18 mouse cellular contexts compared by ENCODE assay signal in genomic region chr7:80373850-80374249, GRCm38 (mm10). TPM values are rescaled to one million over a fixed set of nuclear protein-coding genes. Genes with fewer than 3 reads are reported as not detected.
DNase-seq lines count a peak whose midpoint lies in the region; ATAC-seq and TF ChIP-seq lines count a peak whose summit lies in the region.
"Had no signal": no experiment of that assay in that cellular context is flagged by ENCODE, and none has a peak within 500 bp of the region (broad histone marks: within the 10 kb centered on the region; RNA-seq: fewer than 3 reads in every experiment).

No protein-coding gene starts in this region.

- no peak for TF ChIP-seq CTCF in liver, postnatal 0 days (IDR thresholded peaks at IDR 0.05; ENCODE audit: low read depth)
- no peak for TF ChIP-seq CTCF in E14TG2a.4 (conservative IDR thresholded peaks at IDR 0.05; ENCODE audit: low read length)

- H3K27me3 ChIP-seq in liver, postnatal 0 days (ENCODE audit: insufficient read depth, low read length), result no peaks in the 10 kb centered on the region
- H3K27me3 ChIP-seq in liver, embryonic 11.5 days (replicated peaks; ENCODE audit: control insufficient read depth, insufficient read depth, low read length), result no peaks in the 10 kb centered on the region
- H3K27me3 ChIP-seq in E14TG2a.4 (ENCODE audit: insufficient read depth, low read length), result peaks cover 50% of the 10 kb centered on the region
- H3K27me3 ChIP-seq in splenic B cell, adult 2 months (ENCODE audit: control insufficient read depth, insufficient read depth, low read length, poor library complexity, severe bottlenecking), result no peaks in the 10 kb centered on the region
- H3K27me3 ChIP-seq: heart, embryonic 15.5 days; hindbrain, embryonic 15.5 days had no signal

- H3K4me3 ChIP-seq in liver, postnatal 0 days (ENCODE audit: low read depth, low read length), result no peak overlapping the region
- no peak overlapping the region for H3K4me3 ChIP-seq in liver, embryonic 11.5 days (ENCODE audit: low read depth, low read length)
- 0 out of 2 replicates have a peak overlapping the region, but pooled peaks have one; percentile 14 for H3K4me3 ChIP-seq in E14TG2a.4 (replicated peaks; ENCODE audit: low read length)
- H3K4me3 ChIP-seq: heart, embryonic 15.5 days; hindbrain, embryonic 15.5 days; midbrain, embryonic 12.5 days had no signal

- H3K9ac ChIP-seq in liver, postnatal 0 days (replicated peaks), result no peak overlapping the region; the same call in 1 of the 2 replicates
- H3K9ac ChIP-seq in liver, embryonic 11.5 days (ENCODE audit: low read depth, low read length), result no peak overlapping the region
- H3K9ac ChIP-seq: forebrain, postnatal 0 days; heart, embryonic 15.5 days; hindbrain, embryonic 15.5 days; liver, embryonic 14.5 days; midbrain, embryonic 12.5 days had no signal

- WGBS in liver, postnatal 0 days (ENCODE audit: insufficient replicate concordance), result 72% methylated on average over 12 of the region's 12 CpGs
- 78% methylated on average over 12 of the region's 12 CpGs for WGBS in liver, embryonic 11.5 days

- DNase-seq in adrenal gland, postnatal 14 days, result peak; percentile 5
- no peak for DNase-seq in adrenal gland, postnatal 36 days
- no peak for DNase-seq in liver, postnatal 0 days
- DNase-seq in liver, embryonic 11.5 days (ENCODE audit: low spot score), result no peak
- DNase-seq in splenic B cell, adult 2 months (ENCODE audit: low read depth, low spot score), result peak; percentile 70
- no peak for DNase-seq in kidney, postnatal 25 days
- DNase-seq in adrenal gland, postnatal 4 days (ENCODE audit: low spot score in 2 of 2), result no peak
- DNase-seq: adrenal gland, postnatal 10 days; cerebellum, adult 11 months; forebrain, postnatal 0 days; gastrocnemius, postnatal 25 days; kidney, adult 18-20 months; right cerebral cortex, postnatal 4 days had no signal

- H3K4me2 ChIP-seq in liver, postnatal 0 days (ENCODE audit: low read depth, low read length), result no peak overlapping the region
- no peak overlapping the region for H3K4me2 ChIP-seq in liver, embryonic 11.5 days
- H3K4me2 ChIP-seq: heart, embryonic 15.5 days; hindbrain, embryonic 15.5 days; midbrain, embryonic 12.5 days had no signal

- no peaks in the 10 kb centered on the region for H3K9me3 ChIP-seq in liver, postnatal 0 days (ENCODE audit: low read length)
- H3K9me3 ChIP-seq in liver, embryonic 11.5 days (ENCODE audit: control insufficient read depth, low read length), result no peaks in the 10 kb centered on the region
- no peaks in the 10 kb centered on the region for H3K9me3 ChIP-seq in E14TG2a.4 (ENCODE audit: low read length)
- H3K9me3 ChIP-seq: heart, embryonic 15.5 days; hindbrain, embryonic 15.5 days; midbrain, embryonic 12.5 days had no signal

- peaks cover 18% of the 10 kb centered on the region for H3K4me1 ChIP-seq in liver, postnatal 0 days (ENCODE audit: insufficient read depth)
- peaks cover 14% of the 10 kb centered on the region for H3K4me1 ChIP-seq in liver, embryonic 11.5 days (replicated peaks; ENCODE audit: control insufficient read depth, insufficient read depth, low read length)
- H3K4me1 ChIP-seq in E14TG2a.4 (replicated peaks; ENCODE audit: low read depth, low read length), result peaks cover 33% of the 10 kb centered on the region

- TF ChIP-seq EP300 in liver, postnatal 0 days (IDR thresholded peaks at IDR 0.05; ENCODE audit: low read depth), result no peak

- no peak for ATAC-seq in liver, postnatal 0 days
- ATAC-seq in liver, embryonic 11.5 days (replicated peaks; ENCODE audit: low FRiP score), result no peak
- ATAC-seq: forebrain, postnatal 0 days had no signal

- H3K27ac ChIP-seq in liver, postnatal 0 days (ENCODE audit: low read depth), result peak overlapping the region; percentile 57
- no peak overlapping the region for H3K27ac ChIP-seq in liver, embryonic 11.5 days (ENCODE audit: low read depth, low read length)
- H3K27ac ChIP-seq: heart, embryonic 15.5 days; hindbrain, embryonic 15.5 days; liver, embryonic 14.5 days; midbrain, embryonic 12.5 days had no signal

- peaks cover 13% of the 10 kb centered on the region; the same call in 1 of the 2 replicates for H3K36me3 ChIP-seq in liver, postnatal 0 days (replicated peaks; ENCODE audit: insufficient read depth, low read length)
- no peaks in the 10 kb centered on the region for H3K36me3 ChIP-seq in liver, embryonic 11.5 days (ENCODE audit: control insufficient read depth, insufficient read depth, low read length)
- no peaks in the 10 kb centered on the region for H3K36me3 ChIP-seq in E14TG2a.4 (ENCODE audit: insufficient read depth, low read length)
- no peaks in the 10 kb centered on the region for H3K36me3 ChIP-seq in splenic B cell, adult 2 months (ENCODE audit: control insufficient read depth, insufficient read depth, low read length, poor library complexity, severe bottlenecking)
- H3K36me3 ChIP-seq: heart, embryonic 15.5 days; hindbrain, embryonic 15.5 days; midbrain, embryonic 12.5 days had no signal

RNA-seq across cellular contexts. Expression of gene Man2a2, which starts 2.7 kb away (rescaled TPM):
- total RNA-seq in adrenal gland, postnatal 14 days (2021), result 61.4 and 82.8 TPM in 2 replicates
- total RNA-seq in adrenal gland, postnatal 36 days (2021), result 10 to 100 TPM; 81.4 to 94.8 TPM
- 2.1 and 2.2 TPM in 2 replicates for polyA plus RNA-seq in liver, postnatal 0 days (2015; fragmentation: Nextera tagmentation; extraction: Ambion mirVana)
- 9.4 and 12.4 TPM in 2 replicates for polyA plus RNA-seq in liver, embryonic 11.5 days (2014; fragmentation: Nextera tagmentation; extraction: Ambion mirVana)
- total RNA-seq in adrenal gland, postnatal 4 days (2021), result 100 to 1,000 TPM; 106 to 111 TPM

RNA-seq across cellular contexts. Expression of gene Fes, which starts 13.9 kb away (rescaled TPM):
- 12.8 and 13.0 TPM in 2 replicates for total RNA-seq in adrenal gland, postnatal 14 days (2021)
- total RNA-seq in adrenal gland, postnatal 36 days (2021), result 10 to 100 TPM in 1 of 2 experiments, 1 to 10 TPM in 1; 7.5 to 11.4 TPM
- 16.3 and 16.8 TPM in 2 replicates for polyA plus RNA-seq in liver, postnatal 0 days (2015; fragmentation: Nextera tagmentation; extraction: Ambion mirVana)
- polyA plus RNA-seq in liver, embryonic 11.5 days (2014; fragmentation: Nextera tagmentation; extraction: Ambion mirVana), result 15.2 and 16.4 TPM in 2 replicates
- total RNA-seq in adrenal gland, postnatal 4 days (2021), result 10 to 100 TPM; 19.3 to 21.1 TPM

RNA-seq across cellular contexts. Expression of gene Hddc3, which starts 30.9 kb away (rescaled TPM):
- total RNA-seq in adrenal gland, postnatal 14 days (2021), result 35.1 and 44.2 TPM in 2 replicates
- total RNA-seq in adrenal gland, postnatal 36 days (2021), result 10 to 100 TPM; 30.0 to 40.7 TPM
- polyA plus RNA-seq in liver, postnatal 0 days (2015; fragmentation: Nextera tagmentation; extraction: Ambion mirVana), result 3.1 TPM in 2 replicates
- 9.7 and 10.5 TPM in 2 replicates for polyA plus RNA-seq in liver, embryonic 11.5 days (2014; fragmentation: Nextera tagmentation; extraction: Ambion mirVana)
- 10 to 100 TPM; 41.8 to 42.4 TPM for total RNA-seq in adrenal gland, postnatal 4 days (2021)

RNA-seq across cellular contexts. Expression of gene Furin, which starts 31.4 kb away (rescaled TPM):
- total RNA-seq in adrenal gland, postnatal 14 days (2021), result 138 and 140 TPM in 2 replicates
- 100 to 1,000 TPM; 155 to 170 TPM for total RNA-seq in adrenal gland, postnatal 36 days (2021)
- polyA plus RNA-seq in liver, postnatal 0 days (2015; fragmentation: Nextera tagmentation; extraction: Ambion mirVana), result 17.7 and 18.0 TPM in 2 replicates
- polyA plus RNA-seq in liver, embryonic 11.5 days (2014; fragmentation: Nextera tagmentation; extraction: Ambion mirVana), result 8.3 and 10.4 TPM in 2 replicates
- total RNA-seq in adrenal gland, postnatal 4 days (2021), result 100 to 1,000 TPM; 137 to 140 TPM

RNA-seq across cellular contexts. Expression of gene Unc45a, which starts 33.0 kb away (rescaled TPM):
- 52.5 and 59.0 TPM in 2 replicates for total RNA-seq in adrenal gland, postnatal 14 days (2021)
- total RNA-seq in adrenal gland, postnatal 36 days (2021), result 10 to 100 TPM; 55.0 to 74.8 TPM
- 4.9 and 7.2 TPM in 2 replicates for polyA plus RNA-seq in liver, postnatal 0 days (2015; fragmentation: Nextera tagmentation; extraction: Ambion mirVana)
- 23.7 and 24.0 TPM in 2 replicates for polyA plus RNA-seq in liver, embryonic 11.5 days (2014; fragmentation: Nextera tagmentation; extraction: Ambion mirVana)
- 10 to 100 TPM; 43.6 to 53.5 TPM for total RNA-seq in adrenal gland, postnatal 4 days (2021)

Comparison
In these comparisons a context has a peak if more than half of its experiments do, and no peak if none do; other contexts are left out.
1. DNase-seq: peak in adrenal gland, postnatal 14 days (single experiment) and splenic B cell, adult 2 months (single experiment); none in adrenal gland, postnatal 36 days (0 of 2), liver, postnatal 0 days (single experiment), liver, embryonic 11.5 days (single experiment), kidney, postnatal 25 days (0 of 2) and adrenal gland, postnatal 4 days (0 of 2).